Mouse (Mus musculus) frontal cortex, postnatal 25 days (tissue): ENCODE results near the gene Spink8.

Experiments used
- DNase-seq, 2 experiments: peaks; one replicate each; pipeline ENCODE4 v3.0.0; 2022; ENCODE audit warnings: low spot score in 2 of 2

The Spink8 gene

GRCm38 (mm10) chr9:109870983-109871572 lies 59.0 kb downstream of the Spink8 start:
- DNase-seq = no peak

- DNase-seq = peak; percentile 88 to 94
Measured at GRCm38 (mm10) chr9:109874797-109875691, 63.0 kb downstream of the Spink8 start, which contains the start of gene Cdc25a. Gene Cdc25a (plus strand): TSS chr9:109875579.

- peak; percentile 12 to 19 for DNase-seq
Measured at GRCm38 (mm10) chr9:109875695-109876601, 63.9 kb downstream of the Spink8 start.
